Mouse (Mus musculus) CH12.LX (cell line): ENCODE results near the gene Olfr92. TPM values are rescaled to one million over a fixed set of nuclear protein-coding genes. Genes with fewer than 3 reads are reported as not detected.

Source experiments
- DNase-seq: peaks from one replicate; pipeline ENCODE4 v3.0.0-alpha.2; 2013; ENCODE audit errors: extremely low read depth
- H3K27ac ChIP-seq: 2 replicates; pipeline ENCODE4 v1.5.1; 2012; ENCODE audit warnings: low read depth, mild to moderate bottlenecking, control low read depth, moderate library complexity; ENCODE audit not compliant: insufficient read depth
- H3K27me3 ChIP-seq: replicated peaks from 2 replicates; pipeline ENCODE3; 2012; ENCODE audit warnings: inconsistent platforms
- H3K36me3 ChIP-seq, 2 experiments: replicated peaks in 1 of 2; 2 replicates each; pipeline versions ENCODE3 to v1.6.1; 2012; ENCODE audit warnings: inconsistent platforms in 1 of 2, low read length in 1 of 2, mild to moderate bottlenecking in 1 of 2, mixed read lengths in 1 of 2, moderate library complexity in 1 of 2; ENCODE audit not compliant: control insufficient read depth in 1 of 2, insufficient read depth in 1 of 2
- H3K4me1 ChIP-seq, 2 experiments: 2 replicates each; pipeline ENCODE4 v1.6.1; 2012; ENCODE audit warnings: inconsistent platforms in 1 of 2, moderate library complexity in 1 of 2; ENCODE audit not compliant: insufficient read depth in 2 of 2, control insufficient read depth in 1 of 2
- H3K4me2 ChIP-seq: 2 replicates; pipeline ENCODE4 v1.6.1; 2012; ENCODE audit warnings: low read depth, mild to moderate bottlenecking, control low read depth; ENCODE audit not compliant: poor library complexity, insufficient read depth, severe bottlenecking
- H3K4me3 ChIP-seq, 3 experiments: fragments of 150-350 bp in 1 of 3; sonication (generic) in 1 of 3; replicated peaks in 1 of 3; 2 replicates each; pipeline versions ENCODE3 to v1.5.1; 2011 to 2012; ENCODE audit warnings: low read depth in 2 of 3, low read length in 2 of 3, mild to moderate bottlenecking in 2 of 3, moderate library complexity in 2 of 3, control low read depth in 1 of 3, improper control_type of control experiment in 1 of 3, inconsistent platforms in 1 of 3, mixed read lengths in 1 of 3; ENCODE audit not compliant: poor library complexity in 1 of 3
- H3K79me2 ChIP-seq: replicated peaks from 2 replicates; pipeline ENCODE4 v1.6.1; 2012; ENCODE audit warnings: mild to moderate bottlenecking, moderate library complexity; ENCODE audit not compliant: control insufficient read depth, poor library complexity, insufficient read depth, severe bottlenecking; ENCODE audit errors: extremely low read depth
- H3K9ac ChIP-seq: 2 replicates; pipeline ENCODE4 v1.6.1; 2012; ENCODE audit warnings: low read depth, mild to moderate bottlenecking, control low read depth, moderate library complexity; ENCODE audit not compliant: insufficient read depth
- H3K9me3 ChIP-seq: replicated peaks from 2 replicates; pipeline ENCODE3; 2012; ENCODE audit warnings: low read length, inconsistent platforms, mixed read lengths
- CHD1 ChIP-seq: IDR thresholded peaks from 2 replicates; pipeline ENCODE4 v1.6.1; 2012; ENCODE audit warnings: low read depth, low read length, improper control_type of control experiment, inconsistent platforms
- CTCF ChIP-seq, 2 experiments: IDR thresholded peaks in 1 of 2; conservative IDR thresholded peaks in 1 of 2; 2 replicates each; pipeline ENCODE4 v1.5.1; 2011 to 2012; ENCODE audit warnings: low read depth in 2 of 2, low read length in 2 of 2, improper control_type of control experiment in 1 of 2, inconsistent platforms in 1 of 2, mild to moderate bottlenecking in 1 of 2, moderate library complexity in 1 of 2
- ELF1 ChIP-seq: IDR thresholded peaks from 2 replicates; pipeline ENCODE4 v1.6.1; 2014; ENCODE audit warnings: low read depth, mild to moderate bottlenecking, inconsistent platforms, low read length, improper control_type of control experiment
- GABPA ChIP-seq: IDR thresholded peaks from 2 replicates; pipeline ENCODE4 v1.6.1; 2012; ENCODE audit warnings: low read depth, low read length, improper control_type of control experiment, inconsistent platforms; ENCODE audit not compliant: insufficient replicate concordance
- JUN ChIP-seq: IDR thresholded peaks from 2 replicates; pipeline ENCODE4 v1.6.1; 2011; ENCODE audit warnings: low read depth, mild to moderate bottlenecking, low read length, improper control_type of control experiment, moderate library complexity; ENCODE audit not compliant: insufficient read depth
- JUND ChIP-seq: conservative IDR thresholded peaks from 2 replicates; pipeline ENCODE4 v1.6.1; 2011; ENCODE audit warnings: low read depth, low read length, improper control_type of control experiment
- KAT2A ChIP-seq: IDR thresholded peaks from 2 replicates; pipeline ENCODE4 v1.6.1; 2012; ENCODE audit warnings: low read length, improper control_type of control experiment, inconsistent platforms; ENCODE audit not compliant: insufficient replicate concordance
- MAX ChIP-seq: IDR thresholded peaks from 2 replicates; pipeline ENCODE4 v1.6.1; 2011; ENCODE audit warnings: low read length, improper control_type of control experiment
- MEF2A ChIP-seq: IDR thresholded peaks from 2 replicates; pipeline ENCODE4 v1.6.1; 2014; ENCODE audit warnings: low read depth, mild to moderate bottlenecking, inconsistent platforms, low read length, improper control_type of control experiment, borderline replicate concordance
- POLR2A ChIP-seq: IDR thresholded peaks from 2 replicates; pipeline ENCODE4 v1.6.1; 2011; ENCODE audit warnings: low read depth, mild to moderate bottlenecking, improper control_type of control experiment, low read length
- POLR2AphosphoS2 ChIP-seq: IDR thresholded peaks from 2 replicates; pipeline ENCODE4 v1.6.1; 2011; ENCODE audit warnings: low read depth, low read length, improper control_type of control experiment
- TBP ChIP-seq: conservative IDR thresholded peaks from 2 replicates; pipeline ENCODE4 v1.6.1; 2011; ENCODE audit warnings: low read depth, low read length, improper control_type of control experiment
- USF1 ChIP-seq: IDR thresholded peaks from 2 replicates; pipeline ENCODE4 v1.6.1; 2014; ENCODE audit warnings: low read depth, mild to moderate bottlenecking, inconsistent platforms, low read length, improper control_type of control experiment
- ZC3H11A ChIP-seq: IDR thresholded peaks from 2 replicates; pipeline ENCODE4 v1.6.1; 2012; ENCODE audit warnings: low read depth, mild to moderate bottlenecking, inconsistent platforms, low read length, improper control_type of control experiment
- ZMIZ1 ChIP-seq: IDR thresholded peaks from 2 replicates; pipeline ENCODE4 v1.6.1; 2012; ENCODE audit warnings: low read depth, mild to moderate bottlenecking, inconsistent platforms, low read length, improper control_type of control experiment
- ZNF384 ChIP-seq: IDR thresholded peaks from 2 replicates; pipeline ENCODE4 v1.6.1; 2012; ENCODE audit warnings: low read depth, low read length, improper control_type of control experiment, inconsistent platforms
- dilution Hi-C: fragments of 300-500 bp; cut with MboI; formaldehyde crosslinking; loops from 2 replicates; pipeline ENCODE4 v1.14.3; 2020; ENCODE audit warnings: low sequenced_read_pairs; ENCODE audit not compliant: extremely low pct_unique_long_range_greater_than_20kb, extremely low pct_ligation_motif_present
- in situ Hi-C: fragments of 300-500 bp; cut with MboI; formaldehyde crosslinking; loops from 3 replicates; pipeline ENCODE4 v1.14.3; 2019; ENCODE audit warnings: low sequenced_read_pairs, low pct_ligation_motif_present, low pct_unique_long_range_greater_than_20kb, mixed read lengths
- polyA plus RNA-seq: library from polyadenylated mRNA; unstranded; fragments of >175 nt; gene quantifications from 2 replicates; pipeline ENCODE4 v1.2.1, GENCODE M21; 2012; ENCODE audit warnings: low read depth; ENCODE audit not compliant: insufficient read length
- total RNA-seq, 2 experiments: library from RNA; depleted of rRNA; stranded (reverse); fragments of 300-350 nt in 1 of 2; fragments of >200 nt in 1 of 2; gene quantifications; 2 replicates each; pipeline ENCODE4 v1.2.3; 2012 to 2014

Olfr92 gene
- total and polyA plus RNA-seq, 3 experiments: not detected

DNA sequence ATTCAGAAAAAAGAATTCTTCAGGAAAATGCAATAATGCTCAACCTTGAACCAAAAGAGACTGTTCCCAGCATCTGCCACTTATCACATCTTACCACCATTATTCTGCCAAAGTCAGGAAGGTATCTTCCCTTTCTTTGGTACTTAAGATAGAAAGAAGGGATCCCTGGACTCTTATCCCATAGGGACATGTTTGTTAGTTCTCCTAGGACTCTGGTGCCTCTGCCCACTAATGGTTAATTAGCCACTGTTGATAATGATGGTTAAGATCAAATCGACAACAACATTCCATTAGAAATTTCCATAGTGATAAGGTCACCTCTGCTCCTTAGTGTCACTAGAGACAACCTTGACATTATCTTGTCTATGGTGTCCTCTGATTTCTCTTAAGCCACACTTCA lies 21.7 kb downstream of the Olfr92 start, which contains the start of gene Olfr91:
Gene Olfr91 (minus strand): TSS at position 101 of the 400 bp plus-strand sequence.
- in situ Hi-C loops: no loop called here
- Histone ChIP-seq H3K4me2 (no peak within 1 kb of the TSS), H3K79me2 (no peaks in the 10 kb centered on the region), H3K4me1 (no peaks in the 10 kb centered on the region), H3K9ac (no peak within 1 kb of the TSS), H3K4me3 (no peak within 1 kb of the TSS), H3K36me3 (no peaks in the 10 kb centered on the region), H3K27ac (no peak within 1 kb of the TSS), H3K9me3 (no peaks in the 10 kb centered on the region), H3K27me3 (peaks cover 6% of the 10 kb centered on the region)
- TF ChIP-seq CHD1: no peak
- no peak for TF ChIP-seq MAX
- TF ChIP-seq ELF1: no peak
- no peak for TF ChIP-seq GABPA
- no peak for TF ChIP-seq ZMIZ1
- no peak for TF ChIP-seq ZNF384
- no peak for TF ChIP-seq TBP
- dilution Hi-C loops: no loop called here
- DNase-seq: no peak

DNA sequence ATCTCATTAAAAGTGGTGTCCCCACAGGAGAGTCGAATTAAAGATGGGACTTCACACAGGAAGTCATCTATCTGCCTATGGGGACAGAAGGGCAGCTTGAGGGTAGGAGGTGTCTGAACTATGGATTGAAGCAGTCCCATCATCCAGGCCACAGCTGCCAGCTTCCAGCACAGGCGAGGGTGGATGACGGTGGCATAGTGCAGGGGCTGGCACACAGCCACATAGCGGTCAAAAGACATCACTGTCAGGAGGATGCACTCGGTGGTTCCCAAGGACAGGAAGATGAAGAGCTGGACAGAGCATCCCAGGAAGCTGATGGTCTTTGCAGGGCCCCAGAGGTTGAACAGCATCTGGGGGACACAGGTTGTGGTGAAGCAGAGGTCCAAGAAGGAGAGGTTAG lies 26.6 kb downstream of the Olfr92 start:
- DNase-seq: no peak
- Histone ChIP-seq H3K9ac (no peak overlapping the region), H3K4me3 (no peak overlapping the region), H3K79me2 (no peaks in the 10 kb centered on the region), H3K4me1 (no peaks in the 10 kb centered on the region), H3K27ac (no peak overlapping the region), H3K9me3 (no peaks in the 10 kb centered on the region), H3K27me3 (peaks cover 14% of the 10 kb centered on the region), H3K4me2 (no peak overlapping the region)
- in situ Hi-C loops: no loop called here
- TF ChIP-seq CHD1 (no peak), POLR2A (no peak), MAX (no peak), MEF2A (no peak), JUND (no peak), ELF1 (no peak), JUN (no peak), KAT2A (no peak), POLR2AphosphoS2 (no peak), ZMIZ1 (no peak), ZC3H11A (no peak), CTCF (conservative IDR thresholded peaks at IDR 0.05 in 1 of 2, IDR thresholded peaks at IDR 0.05 in 1 of 2; ENCODE audit: low read depth in 2 of 2, low read length in 2 of 2) (no peak), USF1 (no peak)
- TF ChIP-seq, all 38 proteins: peak for 0
- no peaks in the 10 kb centered on the region for H3K36me3 ChIP-seq
- dilution Hi-C loops: no loop called here
